Mouse (Mus musculus) ES-Bruce4 (cell line): Measurements from ENCODE around the gene Tbc1d9b.

Experiments used
- CTCF ChIP-seq: IDR thresholded peaks from one replicate; pipeline ENCODE4 v1.8.1; 2011; ENCODE audit warnings: low read depth, low read length
- EP300 ChIP-seq: IDR thresholded peaks from 2 replicates; pipeline ENCODE4 v1.6.1; 2011; ENCODE audit warnings: low read depth, low read length; ENCODE audit not compliant: insufficient read depth

DNA sequence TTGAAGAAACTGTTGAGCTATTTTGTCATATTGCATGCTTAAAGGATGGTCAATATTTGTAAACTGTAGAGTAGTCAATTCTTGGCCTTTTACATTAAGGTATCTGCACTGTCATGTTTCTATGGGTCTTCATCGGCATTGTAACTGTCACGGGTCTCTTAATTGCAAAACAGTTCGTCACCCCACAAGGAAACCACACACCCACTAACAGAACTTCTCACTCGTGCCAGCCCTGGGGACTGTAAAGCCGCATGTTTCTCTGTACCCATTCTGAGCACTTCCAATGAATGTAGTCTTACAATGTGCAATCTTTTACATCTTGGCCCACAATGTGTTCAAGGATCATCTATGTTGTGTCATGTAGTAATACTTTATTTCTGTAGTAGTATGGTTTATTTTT is 26.0 kb upstream of the Tbc1d9b start:
- no peak for TF ChIP-seq CTCF
- TF ChIP-seq EP300: no peak
